Mouse (Mus musculus) kidney, postnatal 25 days (tissue): ENCODE measurements at regions not wholly inside any gene's neighbourhood (a gene's known extent, or its start where the extent isn't known, plus 50 kb on each side); places are given as distances from the start of the nearest gene placed in this dataset.
"Not testable (repeated sequence)": the region's sequence is repeated elsewhere in the genome, so short reads cannot be mapped to it uniquely, and the experiment has no call there.

ENCODE experiments used
- DNase-seq, 2 experiments: peaks; one replicate each; pipeline ENCODE4 v3.0.0; 2021; ENCODE audit warnings: mixed read lengths in 2 of 2

DNA sequence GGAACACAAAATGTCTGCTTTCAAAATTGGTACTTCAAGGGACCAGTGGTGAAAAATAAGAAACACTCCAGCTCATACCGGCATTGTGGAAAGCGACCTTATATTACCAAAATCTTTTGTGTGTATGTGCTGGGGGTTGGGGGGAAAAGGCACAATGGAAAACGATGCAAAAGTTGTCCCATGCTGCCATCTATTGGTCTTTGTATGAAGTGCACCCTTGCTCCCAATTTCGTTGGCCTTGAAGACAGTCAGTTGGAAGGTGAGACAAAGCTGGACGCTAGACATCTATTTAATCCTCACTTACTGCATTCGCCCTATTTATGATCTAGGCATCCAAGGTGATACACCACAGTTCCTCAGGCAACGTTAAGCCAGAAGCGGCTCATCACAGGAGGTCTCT is 186.6 kb downstream of the BC048507 start:
- DNase-seq, result not testable (repeated sequence)

DNA sequence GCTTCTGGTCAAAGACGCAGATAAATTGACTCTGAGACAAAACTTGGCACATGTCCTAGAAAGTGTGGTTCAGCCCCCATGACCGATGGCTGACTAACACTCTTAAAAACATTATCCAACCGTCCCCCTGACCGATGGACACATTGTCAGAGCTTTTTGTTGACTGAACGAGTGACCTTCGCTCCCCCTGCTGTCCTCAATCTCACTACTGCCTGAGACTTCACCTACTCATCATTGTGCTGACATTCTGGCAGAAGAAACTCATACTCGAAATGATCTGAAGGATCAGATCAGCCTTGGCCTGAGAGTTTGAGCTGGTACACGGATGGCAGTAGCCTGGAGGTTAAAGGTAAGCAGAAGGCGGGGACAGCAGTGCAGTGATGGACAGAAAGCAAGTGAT is 230.2 kb downstream of the BC048507 start:
- DNase-seq, result not testable (repeated sequence)

DNA sequence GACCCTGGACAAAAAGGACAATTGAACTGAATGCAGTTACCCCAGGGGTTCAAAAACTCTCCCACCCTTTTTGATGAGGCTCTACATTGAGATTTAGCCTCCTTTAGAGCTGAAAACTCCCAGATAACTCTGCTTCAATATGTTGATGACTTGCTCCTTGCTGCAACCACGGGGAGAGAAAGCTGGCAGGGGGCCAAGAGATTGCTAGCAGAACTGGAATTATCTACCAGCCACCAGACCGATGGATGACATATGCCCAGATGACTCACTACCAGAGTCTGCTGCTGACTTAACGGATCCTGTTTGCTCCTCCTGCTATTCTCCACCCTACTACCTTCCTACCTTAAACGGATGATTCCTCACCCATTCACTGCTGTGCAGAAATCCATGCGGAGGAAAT is 253.7 kb downstream of the BC048507 start:
- DNase-seq, result peak in 1 of 2 experiments; percentile 11
